Mouse (Mus musculus) Muller cell, postnatal 12 days (primary cell): ENCODE data around the gene Cux2.

ENCODE experiments used
- DNase-seq: peaks from one replicate; pipeline ENCODE4 v3.0.0-alpha.2; 2015; ENCODE audit errors: inconsistent ontology term

Cux2 gene

GRCm38 (mm10) chr5:121836692-121837415 is 213.0 kb downstream of the Cux2 start:
- peak; percentile 96 for DNase-seq

DNA sequence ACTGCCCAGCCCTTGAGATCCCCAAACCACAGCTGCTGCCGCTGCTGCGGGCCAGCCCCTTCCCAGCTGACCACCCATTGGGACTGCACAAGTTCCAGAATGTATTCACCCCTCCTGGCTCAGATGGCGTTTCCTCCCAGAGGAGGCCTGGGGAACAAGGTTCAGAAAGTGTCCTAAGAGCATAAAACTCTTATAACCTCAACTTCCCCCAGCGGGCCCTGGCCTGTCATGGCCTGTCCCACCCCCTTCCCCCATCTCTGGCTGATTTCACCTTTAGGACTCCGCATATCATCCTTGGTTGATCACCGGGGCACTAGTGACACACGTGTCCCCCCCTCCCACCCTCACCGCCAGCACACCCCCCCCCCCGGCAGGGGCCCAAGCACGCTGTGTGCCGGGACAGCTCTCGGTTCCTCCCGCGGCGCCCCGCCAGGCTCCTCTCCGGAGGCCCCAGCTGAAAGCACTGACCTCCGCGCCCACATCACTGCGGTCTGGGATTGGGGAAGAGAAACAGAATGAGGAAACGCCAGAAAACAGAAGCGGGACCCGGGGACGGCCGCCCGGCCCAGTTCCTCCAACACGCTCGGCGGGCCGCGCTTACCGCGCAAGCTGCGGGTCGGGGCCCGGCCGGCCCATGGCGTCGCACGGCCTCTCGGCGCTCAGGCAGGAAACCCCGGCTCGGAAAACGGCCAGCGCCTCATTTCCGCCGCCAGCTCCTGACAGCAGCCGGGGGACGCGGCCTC is 213.8 kb downstream of the Cux2 start:
- no peak for DNase-seq

GRCm38 (mm10) chr5:121834991-121835747 is 214.7 kb downstream of the Cux2 start:
- DNase-seq = no peak

DNA sequence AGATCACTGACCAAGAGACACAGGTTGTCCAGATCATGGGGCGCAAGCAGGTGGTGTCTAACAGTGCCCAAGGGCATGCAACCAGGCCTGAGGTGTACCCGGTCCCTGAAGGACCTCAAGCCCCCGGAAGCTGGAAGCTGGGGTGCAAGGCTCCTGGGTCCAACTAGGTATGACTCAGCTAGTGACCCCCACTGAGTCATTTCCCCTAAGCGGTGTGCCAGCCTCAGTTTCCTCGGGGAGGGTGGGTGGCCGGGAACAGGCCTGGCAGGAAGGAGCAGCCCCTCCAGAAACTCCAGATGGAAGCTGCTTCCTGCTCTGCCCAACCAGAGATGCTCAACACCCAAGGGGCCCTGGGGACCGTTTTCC is 215.7 kb downstream of the Cux2 start:
- DNase-seq = no peak

DNA sequence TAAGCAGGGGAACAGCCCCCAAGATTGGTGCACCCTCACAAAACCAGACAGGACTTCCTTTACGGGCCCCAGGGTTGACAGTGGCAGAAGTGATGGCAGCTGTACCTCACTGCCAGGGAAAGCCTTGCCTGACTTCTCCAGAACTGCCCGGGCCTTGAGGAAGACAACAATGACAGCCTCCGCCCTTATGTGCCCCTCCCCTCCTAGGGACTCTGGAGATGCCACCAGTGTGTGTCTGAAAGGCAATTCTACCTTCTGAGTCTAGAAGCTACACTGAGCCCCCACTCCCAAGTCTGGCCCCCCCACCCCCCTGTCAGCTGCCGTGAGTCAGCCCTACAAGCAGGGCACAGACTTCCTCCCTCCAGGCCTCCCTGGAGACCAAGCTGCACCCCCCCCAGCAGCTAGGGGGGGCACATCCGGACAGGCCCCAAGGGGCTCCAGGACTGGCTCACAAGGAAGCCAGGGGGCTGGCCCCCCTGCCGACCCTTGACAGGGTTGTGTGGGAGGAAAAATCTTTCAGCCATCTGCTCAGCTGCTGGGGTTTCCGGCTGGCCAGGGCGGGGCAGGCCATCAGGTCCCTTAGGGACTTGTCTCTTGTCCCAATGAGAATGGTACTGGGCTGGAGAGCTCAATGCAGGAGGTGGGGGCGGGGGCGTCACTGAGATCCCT is 216.2 kb downstream of the Cux2 start:
- no peak for DNase-seq

- DNase-seq = no peak
Observed at GRCm38 (mm10) chr5:121833159-121833558, 216.7 kb downstream of the Cux2 start.

DNA sequence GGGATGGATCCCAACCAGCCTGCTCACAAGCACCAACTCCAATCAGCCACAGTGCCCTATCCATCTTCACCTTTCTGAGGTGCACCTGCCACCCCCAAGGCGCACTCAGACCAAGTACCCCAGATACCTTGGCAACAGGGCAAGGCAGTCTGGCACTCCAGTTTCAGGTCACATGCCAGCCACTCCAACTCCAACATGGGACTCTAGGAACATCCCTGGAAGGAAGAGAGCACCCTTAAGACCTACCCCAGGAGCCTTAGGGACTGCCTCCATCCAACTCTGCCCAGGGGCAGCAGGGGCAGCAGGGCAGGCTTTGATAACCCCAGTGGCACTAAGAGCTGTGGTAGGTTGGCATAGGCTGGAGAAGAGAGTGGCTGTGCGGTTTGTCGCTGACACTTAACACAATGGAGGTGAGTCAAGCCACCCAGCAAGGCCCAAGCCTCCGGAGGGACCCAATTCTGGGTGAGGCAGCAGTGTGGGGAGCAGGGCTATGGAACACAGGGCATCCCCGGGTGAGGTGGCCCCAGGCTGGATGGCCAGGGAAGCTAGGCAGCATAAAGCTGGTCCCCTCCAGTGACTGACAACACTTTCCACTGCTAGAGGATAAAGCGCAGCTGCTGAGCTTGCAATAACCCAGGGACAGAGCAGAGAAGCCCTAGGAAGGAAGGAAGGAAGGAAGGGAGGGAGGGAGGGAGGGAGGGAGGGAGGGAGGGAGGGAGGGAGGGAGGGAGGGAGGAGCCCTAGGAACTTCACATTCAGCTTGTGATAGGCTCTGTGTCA is 217.3 kb downstream of the Cux2 start:
- DNase-seq = no peak

GRCm38 (mm10) chr5:121831002-121831601 is 218.8 kb downstream of the Cux2 start:
- DNase-seq = no peak

GRCm38 (mm10) chr5:121828491-121829432 is 221.1 kb downstream of the Cux2 start:
- peak; percentile 66 for DNase-seq

DNA sequence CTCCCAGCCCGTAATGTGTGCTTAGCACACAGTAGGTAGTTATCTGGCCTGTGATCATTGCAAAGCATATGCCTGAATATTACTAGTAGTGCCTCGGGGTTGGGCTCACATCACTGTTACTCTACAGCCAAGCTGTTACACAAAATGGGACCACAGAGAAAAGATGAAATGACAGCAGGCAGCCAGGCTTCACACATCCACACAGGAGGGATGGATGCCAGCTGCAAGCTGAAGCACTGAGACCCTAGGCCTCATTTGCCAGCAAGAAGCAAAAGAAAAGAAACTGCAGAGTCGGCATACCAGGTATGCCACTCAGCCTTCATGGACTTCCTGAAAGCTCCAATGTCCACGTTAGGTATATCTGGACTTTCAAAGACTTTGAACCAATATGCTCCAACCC is 222.0 kb downstream of the Cux2 start:
- no peak for DNase-seq

DNA sequence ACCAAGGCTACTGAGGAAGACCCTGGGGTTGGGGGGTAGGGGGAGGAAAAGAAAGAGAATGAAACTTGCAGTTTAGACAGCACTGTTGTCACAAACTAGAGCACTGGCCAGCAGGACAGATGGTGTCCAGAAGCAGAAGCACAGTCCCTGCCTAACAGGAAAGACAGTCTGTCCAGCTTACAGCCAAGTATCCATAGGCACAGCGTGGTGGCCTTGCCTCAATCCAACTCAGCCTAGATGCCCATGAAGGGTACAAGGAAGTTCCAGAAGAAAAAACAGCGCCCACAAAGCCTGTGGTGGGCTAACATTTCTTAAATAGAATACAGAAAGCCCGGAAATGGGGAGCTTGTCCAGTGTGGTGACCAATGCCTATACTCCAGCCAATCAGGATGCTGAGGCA is 224.3 kb downstream of the Cux2 start:
- DNase-seq = no peak

DNA sequence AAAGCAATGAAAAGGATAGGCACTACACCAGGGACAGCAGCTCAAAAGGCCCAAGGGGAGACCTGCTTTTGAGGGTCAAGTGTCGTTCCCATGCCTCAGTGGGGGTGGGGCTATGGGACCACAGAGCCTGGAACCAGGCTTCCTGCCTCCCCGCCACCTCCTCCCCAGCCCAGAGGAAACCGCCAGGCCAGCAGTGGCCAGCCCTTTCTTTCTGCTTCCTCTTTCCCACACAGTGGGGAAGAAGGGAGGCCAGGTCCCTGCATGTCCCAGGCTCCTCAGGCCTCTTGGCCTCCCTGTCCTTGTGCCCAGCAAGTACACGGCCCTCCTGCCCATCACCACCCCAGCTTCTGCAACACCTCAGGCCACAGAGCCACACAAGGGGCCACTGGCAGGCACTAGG is 225.8 kb downstream of the Cux2 start:
- no peak for DNase-seq

DNA sequence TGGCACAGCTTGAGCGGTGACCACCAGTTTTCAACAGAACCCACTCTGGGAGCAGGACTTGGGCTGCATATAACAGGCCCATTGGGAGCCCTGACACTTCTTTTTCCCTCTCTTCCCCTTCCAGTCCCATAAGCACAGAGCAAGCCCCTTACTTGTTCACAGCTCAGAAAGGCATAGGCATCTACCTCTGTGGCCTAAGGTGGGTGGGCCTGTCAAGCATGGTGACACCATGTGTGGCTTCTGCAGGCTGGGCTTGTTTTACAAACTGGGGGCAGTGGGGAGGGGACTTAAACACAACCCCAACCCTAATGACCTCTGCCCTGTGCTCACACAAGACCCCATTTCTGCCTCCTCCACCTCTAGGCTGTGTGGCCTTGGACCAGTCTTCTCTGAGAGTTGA is 226.2 kb downstream of the Cux2 start:
- no peak for DNase-seq

DNA sequence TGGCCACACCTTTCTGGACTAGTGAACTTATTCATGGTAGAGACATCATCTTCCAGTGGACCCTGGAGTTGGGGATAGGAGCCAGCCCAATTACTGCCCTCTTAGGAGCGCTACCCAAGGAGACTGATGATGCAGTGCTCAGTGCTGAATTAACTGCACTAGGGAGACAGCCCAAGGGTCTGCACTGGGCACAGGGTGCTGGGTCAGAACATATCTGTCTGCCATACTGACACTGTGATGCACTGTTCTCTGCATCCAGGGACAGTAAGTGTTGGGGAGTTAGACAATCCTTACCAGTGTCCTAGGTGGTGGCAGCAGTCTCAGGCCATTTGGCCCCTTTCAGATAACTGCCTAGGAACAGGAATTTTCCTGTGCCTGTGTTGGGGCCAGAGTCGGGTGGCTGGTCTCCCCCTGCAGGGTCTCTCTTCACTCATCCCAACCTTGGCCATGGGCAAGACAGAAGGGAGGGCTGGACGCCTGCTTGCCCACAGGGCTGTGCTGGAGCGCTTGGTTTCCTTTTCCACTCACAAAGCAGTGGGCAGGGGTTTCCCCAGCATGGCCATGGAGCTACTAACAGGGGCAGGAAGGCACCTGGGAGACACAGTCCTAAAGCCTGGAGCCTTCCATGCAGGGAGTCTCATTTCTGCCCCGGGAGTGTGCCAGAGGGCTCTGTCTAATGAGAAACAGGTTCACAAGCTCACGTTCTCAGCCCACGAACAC is 227.0 kb downstream of the Cux2 start:
- DNase-seq = no peak

DNA sequence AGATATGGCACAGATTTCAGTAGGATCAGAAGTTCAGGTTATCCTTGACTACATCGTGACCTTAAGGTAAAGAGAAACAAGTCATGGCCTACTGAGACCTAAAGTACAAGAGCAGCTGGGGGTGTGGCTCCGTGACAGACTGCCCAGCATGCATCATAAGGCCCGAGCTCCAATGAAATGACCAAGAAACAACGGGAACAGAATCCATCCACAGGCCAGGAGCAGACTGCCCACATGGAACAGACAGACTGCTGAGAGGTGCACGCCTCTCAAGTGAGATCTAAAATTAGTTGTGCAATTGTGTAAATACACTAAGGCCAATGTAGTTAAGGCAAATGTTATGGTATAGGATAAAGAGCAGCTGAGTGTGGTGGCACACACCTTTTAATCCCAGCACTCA is 228.3 kb downstream of the Cux2 start:
- DNase-seq = no peak

DNA sequence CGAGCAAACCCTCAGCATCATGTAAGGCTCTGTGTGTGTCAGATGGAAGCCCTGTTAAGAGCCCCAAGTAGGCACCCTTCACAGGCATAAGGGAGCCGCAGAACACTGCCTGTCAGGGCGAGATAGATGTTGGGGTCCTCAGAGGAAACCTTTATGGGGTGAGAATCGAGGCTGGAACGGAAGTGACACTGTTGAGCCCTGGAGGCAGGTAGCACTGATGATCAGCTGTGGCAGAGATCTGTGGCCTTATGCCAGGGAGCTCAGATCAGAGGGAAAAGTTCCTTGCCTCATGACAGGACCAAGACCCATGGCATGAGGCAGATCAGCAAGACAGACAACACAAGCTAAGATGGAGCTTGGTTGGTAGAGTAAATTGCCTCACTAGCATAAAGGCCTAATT is 228.8 kb downstream of the Cux2 start:
- no peak for DNase-seq

DNA sequence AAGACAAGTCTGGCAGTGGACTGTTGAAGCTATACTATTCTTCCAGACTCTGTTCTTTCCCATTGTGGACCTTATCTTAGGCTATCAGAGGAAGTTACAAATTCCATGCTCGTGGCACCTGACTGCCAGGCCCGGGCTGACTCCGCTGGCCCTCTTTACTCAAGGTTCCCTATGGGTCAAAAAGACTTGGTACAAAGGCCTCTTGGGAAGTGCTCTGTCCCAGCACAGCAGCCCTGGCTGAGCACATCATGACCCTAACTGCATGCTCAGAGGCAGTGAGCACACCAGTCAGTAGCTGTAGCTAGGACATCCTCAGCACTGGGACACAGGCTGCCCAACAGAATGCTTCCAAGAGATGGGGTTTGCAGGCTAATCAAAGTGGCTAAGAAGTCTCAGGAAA is 229.2 kb downstream of the Cux2 start:
- no peak for DNase-seq

- peak; percentile 64 for DNase-seq
Observed at GRCm38 (mm10) chr5:121820161-121820560, 229.7 kb downstream of the Cux2 start.

DNA sequence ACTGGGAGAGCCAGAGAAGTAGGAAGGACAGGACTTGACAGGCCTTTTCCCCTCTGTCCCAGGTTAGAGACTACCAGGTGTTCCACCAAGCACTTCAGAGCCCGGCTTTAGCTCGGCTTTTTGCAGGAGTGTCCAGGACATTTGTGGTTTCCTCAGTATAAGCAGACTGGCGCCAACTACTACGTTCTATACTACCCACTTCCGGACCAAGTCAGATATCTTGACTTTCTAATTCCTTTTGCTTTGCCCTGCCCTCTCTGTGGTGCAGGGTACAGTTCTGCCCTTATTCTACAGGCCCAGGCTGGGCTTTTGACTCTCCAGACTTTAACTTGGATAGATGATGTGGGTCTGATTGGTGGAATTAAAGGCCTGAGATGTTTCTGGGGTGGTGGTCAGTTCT is 230.3 kb downstream of the Cux2 start:
- DNase-seq = no peak
